Mouse (Mus musculus) adrenal gland, postnatal 14 days (tissue): ENCODE results near the gene Tex19.2. TPM values are rescaled to one million over a fixed set of nuclear protein-coding genes. Genes with fewer than 3 reads are reported as not detected.

Source experiments
- total RNA-seq: library from RNA; stranded (reverse); gene quantifications from 2 replicates; pipeline ENCODE4 v1.2.3, GENCODE M21; 2021

The Tex19.2 gene
- total RNA-seq, 1 experiment from 2014 or later: not detected

Other genes with a start within 250 kb of the Tex19.2 start
- 12.6 and 17.7 TPM in 2 replicates for gene Ccdc57, start 185.8 kb downstream of the Tex19.2 start, total RNA-seq
- gene Slc16a3, start 170.2 kb downstream of the Tex19.2 start, total RNA-seq: 10.6 and 14.0 TPM in 2 replicates
- 124 and 135 TPM in 2 replicates for gene Csnk1d, start 127.3 kb downstream of the Tex19.2 start, total RNA-seq
- gene Cd7, start 79.3 kb downstream of the Tex19.2 start, total RNA-seq: 0.48 and 3.8 TPM in 2 replicates
- not detected in 2 replicates for gene Sectm1b, start 55.1 kb downstream of the Tex19.2 start, total RNA-seq
- not detected in 2 replicates for gene Sectm1a, start 37.5 kb downstream of the Tex19.2 start, total RNA-seq
- gene Tex19.1, start 27.5 kb upstream of the Tex19.2 start, total RNA-seq: not detected in 2 replicates
- not detected in 2 replicates for gene Uts2r, start 41.6 kb upstream of the Tex19.2 start, total RNA-seq
- gene Hexdc, start 85.8 kb upstream of the Tex19.2 start, total RNA-seq: 11.5 and 13.7 TPM in 2 replicates
- 23.0 and 24.6 TPM in 2 replicates for gene Ogfod3, start 86.0 kb upstream of the Tex19.2 start, total RNA-seq
- 14.3 and 23.7 TPM in 2 replicates for gene Cybc1, start 110.6 kb upstream of the Tex19.2 start, total RNA-seq
- 29.9 and 36.5 TPM in 2 replicates for gene Narf, start 118.6 kb upstream of the Tex19.2 start, total RNA-seq
- 36.9 and 37.5 TPM in 2 replicates for gene Foxk2, start 141.3 kb upstream of the Tex19.2 start, total RNA-seq
- gene Wdr45b, start 235.8 kb upstream of the Tex19.2 start, total RNA-seq: 53.3 and 54.3 TPM in 2 replicates